Mouse (Mus musculus) ES-Bruce4 (cell line): ENCODE results near the gene Cyb561d2.

Experiments used
- CTCF ChIP-seq: IDR thresholded peaks from one replicate; pipeline ENCODE4 v1.8.1; 2011; ENCODE audit warnings: low read depth, low read length
- EP300 ChIP-seq: IDR thresholded peaks from 2 replicates; pipeline ENCODE4 v1.6.1; 2011; ENCODE audit warnings: low read depth, low read length; ENCODE audit not compliant: insufficient read depth
- POLR2A ChIP-seq: IDR thresholded peaks from one replicate; pipeline ENCODE4 v1.8.1; 2011; ENCODE audit warnings: low read length; ENCODE audit not compliant: insufficient read depth

GRCm38 (mm10) chr9:107586504-107586903, 44.5 kb upstream of the Cyb561d2 start:
- TF ChIP-seq CTCF (no peak), POLR2A (no peak), EP300 (no peak)
